Mouse (Mus musculus) kidney, postnatal 4 days (tissue): ENCODE data around the gene Mars.

Source experiments
- DNase-seq, 2 experiments: peaks; one replicate each; pipeline ENCODE4 v3.0.0; 2021; ENCODE audit warnings: mixed read lengths in 2 of 2

Mars gene

DNA sequence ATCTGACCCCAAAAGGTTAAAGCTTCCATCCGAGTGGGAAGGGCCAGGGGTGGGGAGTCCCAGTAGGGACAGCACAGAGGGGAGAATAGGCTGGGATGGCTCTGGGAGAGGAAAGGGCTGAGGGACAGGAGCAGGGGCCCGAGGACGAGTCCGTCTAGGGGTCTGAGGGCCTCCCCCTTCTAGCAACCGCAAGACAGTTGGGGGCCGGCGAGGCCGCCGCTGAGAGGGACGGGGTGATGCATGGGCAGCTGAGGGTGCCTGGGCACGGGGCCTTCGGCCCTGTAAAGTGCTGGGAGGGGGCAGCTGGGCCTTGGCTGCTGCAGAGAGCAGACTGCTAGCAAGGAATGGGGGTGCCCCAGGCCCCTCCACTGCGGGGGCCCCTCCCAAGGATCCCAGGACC, 25.9 kb downstream of the Mars start:
- DNase-seq = no peak

DNA sequence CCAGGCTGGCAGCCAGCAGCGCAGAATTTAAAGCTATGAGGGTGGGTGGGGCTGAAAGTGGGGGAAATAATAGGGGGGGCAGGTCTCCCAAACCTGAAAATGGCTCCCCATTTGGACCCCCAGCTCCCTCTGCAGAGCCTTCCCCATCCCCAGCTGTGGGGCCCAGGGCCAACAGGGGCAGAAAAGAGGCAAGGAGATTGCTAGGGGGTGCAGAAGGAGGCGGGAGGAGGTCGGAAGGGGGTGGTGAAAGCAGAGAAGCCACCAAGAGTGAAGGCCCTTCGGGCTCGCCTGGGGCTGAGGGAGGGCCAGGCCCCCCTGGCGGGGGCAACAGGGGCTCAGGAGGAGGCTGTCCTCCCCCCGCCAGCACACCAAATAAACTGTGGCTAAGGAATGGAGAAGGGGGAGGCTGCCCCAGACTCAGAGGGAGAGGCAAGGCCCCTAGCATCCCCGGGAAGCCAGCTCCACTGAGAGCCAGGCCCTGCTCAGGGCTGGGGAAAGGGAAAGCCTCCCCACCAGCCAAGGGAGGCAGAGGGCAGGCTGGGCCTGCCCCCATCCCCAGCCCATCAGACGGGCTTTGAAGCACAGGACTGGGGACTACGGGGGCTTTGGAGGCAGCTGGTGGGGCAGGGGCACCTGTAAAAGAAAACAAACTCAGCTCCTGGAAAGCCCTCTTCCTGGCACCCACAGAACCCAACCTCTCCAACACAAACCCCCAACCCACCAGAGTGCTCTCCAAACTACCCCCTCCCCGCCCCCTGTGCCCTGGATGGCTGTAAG, 26.7 kb downstream of the Mars start:
- no peak for DNase-seq

DNA sequence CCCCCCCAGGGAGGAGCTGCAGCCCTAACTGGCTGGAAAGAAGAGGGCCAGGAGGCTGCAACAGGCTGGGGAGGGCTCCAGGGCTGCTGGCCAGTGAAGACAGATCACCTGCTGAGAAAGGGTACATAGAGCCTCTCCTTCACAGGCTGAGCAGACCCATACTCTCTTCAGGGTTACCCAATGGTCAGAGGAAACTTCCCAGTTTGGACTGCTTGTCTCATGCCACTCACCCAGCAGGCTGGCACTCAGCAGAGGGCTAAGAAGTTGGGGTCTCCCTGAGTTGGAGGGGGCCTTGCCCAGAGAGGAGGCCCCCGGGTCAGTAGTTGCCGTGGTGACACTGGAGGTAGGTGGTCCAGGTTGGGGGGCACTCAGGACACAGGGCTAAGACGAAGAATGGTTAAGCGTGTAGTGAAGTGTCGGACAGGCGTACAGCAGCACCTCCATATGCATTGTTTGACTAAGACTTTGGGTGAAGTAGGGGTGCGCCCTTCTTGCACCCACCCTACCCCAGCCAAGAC, 27.4 kb downstream of the Mars start:
- DNase-seq = no peak

DNA sequence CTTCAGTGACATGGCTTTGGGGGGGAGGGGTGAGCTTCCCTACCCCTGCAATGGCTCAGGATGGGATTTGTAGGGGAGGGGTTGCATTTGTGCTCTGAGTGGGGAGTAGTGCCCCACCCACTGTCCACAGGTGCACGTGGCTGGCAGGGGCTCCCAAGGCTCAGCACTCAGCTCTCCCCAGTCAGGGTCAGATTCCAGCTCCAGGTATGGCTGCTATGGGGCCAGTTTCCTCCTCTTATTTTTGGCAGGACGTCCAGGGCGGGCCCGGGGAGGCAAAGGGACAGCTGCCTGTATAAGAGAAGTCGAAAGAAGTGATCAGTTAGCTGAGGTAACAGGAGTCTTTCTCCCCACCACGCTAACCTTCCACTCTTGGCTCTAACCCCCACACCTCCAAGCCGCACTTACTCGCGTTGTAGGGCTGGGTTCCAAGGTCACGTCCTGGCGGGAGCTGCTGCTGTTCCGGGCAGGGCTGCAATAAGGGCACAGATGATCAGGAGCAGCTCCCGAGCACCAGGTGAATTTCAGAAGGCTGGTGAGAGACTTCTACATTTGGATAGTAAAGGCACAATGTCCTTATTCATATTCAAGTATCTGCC, 28.9 kb downstream of the Mars start:
- DNase-seq = no peak

DNA sequence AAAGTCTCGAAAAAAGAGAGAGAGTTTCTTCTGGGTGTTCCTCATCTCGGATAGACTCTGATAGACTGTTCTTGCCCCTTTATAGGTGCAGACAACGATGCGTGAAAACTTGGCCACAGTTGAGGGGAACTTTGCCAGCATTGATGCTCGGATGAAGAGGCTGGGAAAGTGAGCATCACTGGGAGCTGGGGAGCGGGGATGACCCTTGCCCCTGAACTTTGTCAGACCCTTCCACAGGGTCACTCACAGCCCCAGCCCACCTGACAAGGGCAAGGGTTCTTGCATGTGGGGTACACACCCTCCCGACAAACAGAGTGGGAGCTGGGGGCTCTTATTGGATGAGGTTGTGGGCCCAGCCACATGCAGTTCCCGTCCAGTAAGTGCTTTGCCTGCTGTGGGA, 30.3 kb downstream of the Mars start:
- DNase-seq = no peak

DNA sequence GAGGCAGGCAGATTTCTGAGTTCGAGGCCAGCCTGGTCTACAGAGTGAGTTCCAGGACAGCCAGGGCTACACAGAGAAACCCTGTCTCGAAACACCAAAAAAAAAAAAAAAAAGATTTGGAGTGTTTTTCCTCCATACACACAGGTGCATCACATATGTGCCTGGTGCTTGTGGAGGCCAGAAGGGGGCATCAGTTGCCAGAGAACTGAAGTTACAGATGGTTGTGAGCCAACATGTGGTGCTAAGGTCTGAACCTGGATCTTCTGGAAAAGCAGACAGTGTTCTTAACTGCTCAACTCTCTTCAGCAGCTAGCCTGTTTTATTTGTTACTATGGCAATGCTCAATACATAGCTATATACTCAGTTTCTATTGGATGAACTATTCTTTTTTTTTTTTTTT, 31.9 kb downstream of the Mars start:
- no peak for DNase-seq

DNA sequence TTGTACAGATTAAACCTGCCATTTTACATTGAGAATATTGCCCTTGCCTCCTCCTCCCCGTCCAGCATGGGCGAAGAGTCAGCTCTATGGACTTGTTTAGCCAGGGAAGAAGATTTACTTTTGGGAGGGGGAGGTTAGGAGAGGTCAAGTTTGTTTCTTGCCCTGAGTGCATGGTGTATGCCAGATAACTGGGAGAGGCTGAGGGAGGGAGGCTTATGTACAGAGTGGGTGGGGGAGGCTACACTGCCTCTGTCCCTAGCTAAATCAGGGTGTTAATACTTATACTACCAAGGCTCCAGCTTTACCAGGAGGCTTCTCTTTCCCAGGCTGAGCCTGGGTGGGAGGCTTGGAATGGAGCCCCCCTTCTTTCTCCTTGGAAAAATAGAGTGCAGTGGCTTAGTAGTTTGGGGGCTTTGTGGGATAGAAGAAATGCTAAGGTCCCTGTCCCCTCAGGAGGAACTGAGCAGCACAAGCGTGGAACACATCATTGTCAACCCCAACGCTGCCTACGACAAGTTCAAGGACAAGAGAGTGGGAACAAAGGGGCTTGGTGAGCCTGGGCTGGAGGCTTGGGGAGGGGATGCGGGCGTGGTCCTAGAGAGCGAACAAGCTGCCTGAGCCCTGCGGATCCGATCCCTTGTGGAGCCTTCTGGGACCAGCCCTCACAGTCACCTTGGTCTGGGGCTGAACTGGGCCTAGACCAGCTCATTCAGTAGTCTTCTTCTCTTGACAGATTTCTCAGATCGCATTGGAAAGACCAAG, 37.1 kb downstream of the Mars start:
- no peak for DNase-seq

DNA sequence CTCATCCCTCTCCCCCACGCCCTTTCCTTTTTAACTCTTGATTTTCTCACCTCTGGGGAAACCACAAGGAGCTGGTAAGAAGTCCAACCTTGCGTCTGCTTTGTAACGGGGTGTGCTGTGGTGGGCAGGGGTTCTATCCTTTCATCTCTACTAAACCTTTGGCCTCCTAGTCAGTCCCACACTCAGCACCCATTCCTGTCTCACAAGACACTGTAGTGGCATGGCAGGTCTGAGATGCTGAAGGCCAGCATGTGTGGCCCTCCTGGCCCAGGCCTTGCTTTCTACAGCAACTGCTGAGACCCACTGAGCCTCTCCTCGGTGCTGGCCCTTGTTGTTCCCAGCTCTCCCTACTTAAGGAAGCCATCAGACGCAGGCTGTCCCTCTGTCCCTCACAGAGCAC, 39.2 kb downstream of the Mars start:
- DNase-seq = no peak

DNA sequence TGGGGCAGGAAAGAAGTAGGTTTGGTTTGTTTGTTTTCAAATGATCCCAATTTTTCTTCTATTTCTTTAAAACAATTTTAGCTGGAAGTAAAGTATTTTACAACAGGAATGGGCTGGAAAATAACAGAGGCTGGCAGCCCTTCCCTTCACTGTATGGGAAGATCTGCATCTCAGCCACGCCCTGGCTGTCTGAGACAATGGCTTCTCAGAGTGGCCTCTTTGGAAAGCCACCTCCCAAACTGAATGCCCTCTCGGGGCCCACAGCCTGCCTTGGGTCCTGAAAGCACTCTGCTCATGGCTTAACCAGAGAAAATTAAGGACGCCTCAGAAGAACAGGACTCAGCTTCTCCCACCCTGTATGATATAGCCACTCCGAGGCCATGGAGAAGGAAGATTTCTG, 41.7 kb downstream of the Mars start:
- DNase-seq = no peak

DNA sequence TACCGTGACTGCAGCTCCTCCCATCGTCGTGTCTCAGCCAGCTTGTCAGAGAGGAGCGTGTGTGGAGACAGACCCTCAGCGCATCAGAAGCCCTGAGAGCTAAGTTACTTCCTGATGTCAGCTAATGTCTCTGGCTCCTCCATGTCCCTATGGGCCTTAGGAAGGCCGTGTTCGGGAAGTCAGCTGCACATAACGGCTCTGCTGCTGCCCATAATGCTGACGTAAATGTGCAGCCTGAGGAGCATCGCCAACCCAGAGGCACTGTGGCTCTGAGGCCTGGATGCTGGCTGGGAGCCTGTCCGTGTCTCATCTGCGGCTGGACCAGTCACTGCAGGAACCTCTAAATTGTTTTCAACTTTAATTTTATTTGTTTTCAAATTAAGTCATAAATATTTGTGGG, 42.5 kb downstream of the Mars start:
- no peak for DNase-seq

DNA sequence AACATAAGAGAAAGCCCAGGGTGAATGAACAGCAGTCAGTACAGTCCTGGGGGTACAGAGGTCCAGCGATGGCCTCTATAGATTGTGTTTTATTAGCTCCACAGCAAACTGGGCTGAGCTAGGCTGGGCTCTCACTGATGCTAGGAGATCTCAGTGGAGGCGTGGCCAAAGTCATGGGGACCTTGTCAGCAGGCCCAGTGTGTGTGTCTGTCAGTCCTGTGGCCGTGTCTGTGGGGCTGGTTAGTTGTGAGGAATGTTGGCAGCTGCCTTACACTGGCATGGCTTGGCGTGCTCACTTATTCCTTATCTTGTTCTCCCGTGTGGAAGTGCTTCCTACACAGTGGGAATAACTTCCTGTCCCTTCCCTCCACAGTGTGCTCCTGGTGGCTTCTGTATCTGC, 43.2 kb downstream of the Mars start:
- DNase-seq = no peak

DNA sequence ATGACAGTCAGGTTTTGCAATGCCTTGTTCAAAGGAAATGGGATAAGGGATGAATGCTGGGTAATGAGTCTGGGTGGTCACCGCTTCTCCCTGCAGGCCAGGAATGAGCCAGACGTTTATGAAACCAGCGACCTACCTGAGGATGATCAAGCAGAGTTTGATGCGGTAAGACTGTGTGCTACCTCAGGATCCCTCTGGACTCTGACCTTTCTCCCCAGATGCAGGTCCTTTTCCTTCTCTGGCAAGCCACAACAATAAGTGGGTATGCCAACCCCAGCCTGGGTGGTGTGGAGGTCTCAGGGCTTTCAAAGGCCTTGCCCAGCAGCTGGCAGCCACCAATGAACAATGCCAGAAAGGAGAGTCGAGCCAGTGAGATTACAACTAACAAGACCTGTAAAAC, 44.3 kb downstream of the Mars start:
- DNase-seq = no peak

DNA sequence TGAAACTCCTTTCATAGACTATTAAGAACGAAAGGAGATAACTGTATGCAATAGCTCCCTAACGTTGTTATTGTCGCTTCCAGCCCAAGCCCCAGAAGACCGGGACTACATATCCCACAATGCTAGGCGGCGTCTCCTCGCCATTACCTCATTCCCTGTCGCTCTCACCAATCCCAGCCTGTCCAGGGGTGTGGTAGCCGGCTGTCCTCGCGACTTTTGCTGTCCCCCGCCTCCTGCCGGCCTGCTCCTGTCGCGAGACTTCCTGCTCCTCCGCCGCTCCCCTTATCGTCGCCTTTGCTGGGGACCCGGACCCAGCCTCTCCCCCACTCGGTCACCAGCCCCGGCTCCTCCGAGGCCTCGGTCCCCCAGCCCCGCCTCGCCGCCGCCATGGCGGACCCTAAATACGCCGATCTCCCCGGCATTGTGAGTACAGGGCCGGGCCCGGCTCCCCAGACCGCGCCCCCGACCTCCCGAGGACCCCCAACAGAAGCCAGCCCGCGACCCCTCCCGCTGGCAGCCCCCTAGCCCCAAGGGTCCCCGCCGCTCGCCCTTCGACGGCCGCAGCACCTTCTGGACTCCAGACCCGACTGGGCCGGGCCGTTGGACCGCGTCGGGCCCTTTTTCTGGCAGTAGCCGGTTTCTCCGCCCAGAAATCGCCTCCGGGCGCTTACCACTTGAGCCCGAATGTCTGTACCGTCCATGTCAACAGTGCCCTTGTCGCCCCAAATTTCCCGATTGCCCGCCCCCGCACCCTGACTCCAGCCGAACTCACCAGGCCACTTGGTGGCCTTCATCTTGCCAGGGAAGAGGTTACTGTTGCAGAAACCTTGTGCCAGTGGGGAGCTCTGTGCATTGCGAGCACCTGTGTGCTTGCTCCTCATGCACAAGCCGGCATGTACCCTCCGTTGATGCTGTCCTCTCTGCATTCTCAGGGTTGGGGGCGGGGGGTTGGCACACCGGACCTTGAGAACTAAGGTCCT, 45.2 kb downstream of the Mars start, which contains the start of gene Dctn2:
Gene Dctn2, plus strand, starts transcription at position 257 of the 980 bp plus-strand sequence.
- DNase-seq = peak; percentile 95 to 97

DNA sequence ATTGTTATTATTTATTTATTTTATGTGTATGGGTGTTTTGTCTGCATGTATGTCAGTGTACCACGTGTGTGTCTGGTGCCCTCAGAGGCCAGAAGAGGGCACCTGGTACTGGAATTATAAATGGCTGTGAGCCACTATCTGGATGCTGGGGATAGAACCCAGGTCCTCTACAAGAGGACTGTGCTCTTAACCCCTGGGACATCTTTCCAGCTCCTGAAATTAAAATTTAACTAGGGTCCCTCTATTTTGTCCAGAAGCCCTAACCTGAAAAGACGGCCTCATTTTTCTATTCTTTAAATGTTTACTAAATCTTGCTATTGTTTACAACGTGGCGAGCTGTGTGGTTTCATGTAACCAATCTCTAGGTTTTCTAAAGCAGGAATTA, 45.9 kb downstream of the Mars start:
- DNase-seq = peak in 1 of 2 experiments; percentile 20

DNA sequence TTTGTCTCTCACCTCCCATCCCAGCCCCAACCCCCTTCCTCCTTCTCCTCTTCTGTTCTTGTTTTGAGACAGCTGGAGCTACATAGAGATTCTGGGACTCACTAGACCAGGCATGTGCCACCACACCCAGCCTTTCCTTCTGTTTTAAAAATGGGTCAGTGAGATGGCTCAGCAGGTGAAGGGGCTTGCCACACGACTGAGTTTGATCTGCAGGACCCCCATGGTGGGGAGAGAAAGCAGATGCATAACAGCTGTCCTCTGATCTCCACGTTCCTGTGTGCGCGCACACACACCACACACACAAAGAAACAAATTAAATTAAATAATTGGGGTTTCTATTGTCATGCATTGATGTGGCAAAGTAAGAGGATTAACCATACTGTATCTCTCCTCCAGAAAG, 46.6 kb downstream of the Mars start:
- no peak for DNase-seq

DNA sequence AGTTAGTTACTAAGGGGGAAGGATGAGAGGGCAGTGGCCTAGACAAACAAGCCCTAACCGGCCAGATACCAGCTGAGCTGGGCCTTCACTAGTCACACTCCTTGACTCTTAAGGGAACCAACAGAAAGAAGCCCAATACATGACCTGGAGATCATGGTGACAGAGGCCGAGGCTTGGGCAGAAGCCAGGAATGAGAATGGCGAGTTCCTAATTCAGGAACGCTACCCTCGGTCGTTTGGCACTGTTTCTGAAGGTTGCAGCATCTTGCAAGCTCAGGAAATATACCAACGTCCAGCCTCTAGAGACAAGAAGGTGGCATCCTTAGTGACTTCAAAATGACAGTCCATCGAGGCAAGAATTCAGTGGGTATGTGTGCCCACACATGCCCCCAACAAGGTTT, 47.2 kb downstream of the Mars start:
- no peak for DNase-seq

DNA sequence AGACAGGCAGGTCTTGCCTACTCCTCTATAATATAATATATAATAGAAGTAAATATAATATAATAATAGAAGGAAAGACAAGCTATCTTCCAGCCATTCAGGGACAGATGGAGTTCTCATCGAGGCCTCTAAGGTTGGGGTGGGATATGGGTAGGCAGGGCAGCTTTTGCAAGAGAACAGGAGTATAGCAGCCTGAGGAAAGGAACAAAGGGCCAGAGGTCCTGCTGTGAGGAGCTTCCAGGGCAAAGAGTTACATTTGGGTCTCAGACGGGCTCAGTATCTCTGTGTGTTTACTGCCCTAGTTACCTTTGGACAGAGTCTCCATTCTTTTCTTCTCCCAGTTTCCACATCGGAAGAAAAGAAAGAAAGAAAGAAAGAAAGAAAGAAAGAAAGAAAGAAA, 48.0 kb downstream of the Mars start:
- DNase-seq = no peak

DNA sequence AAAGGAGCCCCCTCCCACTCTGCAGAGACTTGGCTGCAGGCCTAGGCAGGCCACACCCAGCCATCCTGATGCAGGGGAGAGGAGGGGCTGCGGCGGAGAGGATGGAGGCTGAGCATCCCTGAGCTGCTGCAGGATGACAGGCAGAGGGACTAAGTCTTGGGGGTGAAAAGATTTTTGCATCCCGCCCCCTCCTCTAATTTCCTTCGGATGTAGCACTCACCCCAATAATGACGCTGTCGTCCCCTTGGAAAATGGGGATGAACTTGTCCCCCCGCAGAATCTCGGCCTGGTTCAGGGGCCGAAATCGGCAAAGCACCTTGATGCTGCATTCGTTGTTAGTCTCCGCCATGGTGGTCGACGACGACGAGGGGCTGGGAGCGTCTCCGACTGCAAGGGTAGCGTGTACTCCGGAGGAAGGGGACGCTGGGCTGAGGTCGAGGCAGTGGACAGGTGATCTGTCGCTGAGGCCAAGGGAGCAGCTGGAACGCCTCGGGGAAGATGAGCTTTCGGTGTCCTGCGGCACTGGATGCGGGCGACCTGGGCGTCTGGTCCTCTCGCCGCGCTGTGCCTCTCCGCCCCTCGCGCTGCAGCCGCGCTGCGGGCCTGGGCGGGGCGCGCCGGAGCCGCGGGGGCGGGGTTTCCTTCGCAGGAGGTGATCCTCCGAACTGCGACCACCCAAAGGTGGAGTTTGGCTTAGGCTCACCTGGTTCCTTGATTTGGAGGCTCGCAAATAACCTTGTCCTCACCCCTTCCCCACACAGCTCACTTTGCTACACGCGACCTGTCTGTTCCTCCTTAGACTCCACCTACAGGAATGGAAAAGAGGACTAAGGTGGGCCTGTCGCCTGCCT, 48.8 kb downstream of the Mars start, which contains the start of gene Kif5a:
Gene Kif5a, minus strand, starts transcription at position 801 of the 851 bp plus-strand sequence.
- peak; percentile 38 to 47 for DNase-seq

DNA sequence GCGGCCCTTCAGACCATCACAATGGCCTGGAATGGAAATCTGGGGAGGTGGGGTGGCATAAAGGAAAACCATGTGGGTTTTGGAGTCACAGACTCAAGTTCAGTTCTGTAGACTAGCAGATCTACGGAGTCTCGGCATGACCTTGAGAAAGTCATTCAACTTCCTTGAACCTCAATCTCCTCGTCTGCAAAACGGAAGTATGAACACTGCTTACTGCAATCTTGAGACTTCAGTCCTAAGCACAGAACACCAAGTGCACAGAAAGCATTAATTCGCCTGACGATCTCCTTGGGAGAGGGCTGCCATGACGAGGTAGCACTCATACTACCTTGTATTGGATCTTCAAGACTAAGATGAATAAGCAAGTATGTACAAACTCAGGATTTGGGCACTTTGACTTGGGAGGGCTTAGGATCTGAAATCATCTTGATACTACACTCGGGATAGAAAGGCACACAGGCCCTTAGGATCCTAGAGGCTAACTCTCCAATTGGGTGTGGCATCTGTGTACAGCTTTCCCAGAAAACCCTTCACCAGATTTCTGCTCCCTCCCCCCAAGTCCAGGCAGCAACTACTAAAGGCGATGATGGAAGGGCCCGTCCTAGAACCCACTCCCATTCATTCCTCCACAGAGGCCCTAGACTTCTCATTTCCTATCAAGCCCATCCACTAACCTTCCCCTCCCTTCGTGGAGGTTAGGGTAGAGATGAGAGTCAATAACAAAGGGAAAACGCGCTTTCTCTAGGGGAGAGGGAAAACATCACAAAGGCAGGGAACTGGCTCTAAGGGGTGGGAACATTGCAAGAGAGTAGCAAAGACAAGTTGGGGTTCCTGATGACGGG, 49.7 kb downstream of the Mars start:
- DNase-seq = no peak

DNA sequence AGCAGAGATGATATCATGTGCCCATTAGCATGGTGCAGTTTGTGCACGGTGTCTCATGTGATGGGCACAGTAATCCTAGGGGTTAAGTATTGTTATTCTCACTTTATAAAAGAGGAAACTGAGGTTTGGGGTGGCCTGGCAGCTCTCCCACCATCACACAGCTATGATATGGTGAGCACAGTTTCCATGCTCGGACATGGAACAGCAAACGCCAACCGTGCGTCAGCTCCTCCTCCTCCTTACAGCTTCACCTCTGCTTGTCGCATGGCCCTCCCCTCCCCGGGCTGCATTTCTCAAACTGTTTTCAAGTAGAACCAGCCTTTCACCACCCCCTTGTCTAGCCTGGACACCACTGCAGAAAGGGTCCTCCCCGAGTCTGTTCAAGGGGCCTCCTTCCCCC, 53.1 kb downstream of the Mars start:
- DNase-seq = no peak
